Mouse (Mus musculus): ENCODE results near the gene Gm8369. TPM values are rescaled to one million over a fixed set of nuclear protein-coding genes. Genes with fewer than 3 reads are reported as not detected.

Gene Gm8369
- polyA plus RNA-seq, 1 experiment from 2014 or later: not detected

DNA sequence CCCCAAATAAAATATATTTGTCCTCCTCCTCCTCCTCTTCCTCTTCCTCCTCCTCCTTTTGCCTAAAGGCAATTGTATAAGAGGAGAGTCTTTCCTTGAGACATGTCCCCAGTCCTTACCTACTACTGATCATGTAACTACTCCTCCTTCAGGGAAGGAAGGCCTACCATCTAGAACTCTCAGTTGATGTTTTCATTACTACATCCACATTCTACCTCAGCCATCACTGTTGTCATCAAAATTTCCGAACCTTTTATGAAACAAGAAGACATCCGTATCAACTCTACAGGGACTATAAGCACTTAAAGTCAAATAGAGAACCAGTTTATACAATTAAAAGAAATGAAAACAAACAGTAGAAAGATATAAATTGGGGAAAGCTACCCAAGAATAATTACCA, 3.1 kb upstream of the Gm8369 start:
- WGBS: 96% methylated on average over 2 of the region's 2 CpGs
- no peaks in the 10 kb centered on the region for H3K27me3 ChIP-seq (replicated peaks; ENCODE audit: control insufficient read depth, insufficient read depth, low read length)
- no peak overlapping the region for H3K4me2 ChIP-seq (ENCODE audit: low read length)
- H3K9me3 ChIP-seq (ENCODE audit: control insufficient read depth, low read length): no peaks in the 10 kb centered on the region
- H3K36me3 ChIP-seq (ENCODE audit: control insufficient read depth, insufficient read depth, low read length): no peaks in the 10 kb centered on the region
- H3K4me1 ChIP-seq (ENCODE audit: control insufficient read depth, insufficient read depth, low read depth, low read length): no peaks in the 10 kb centered on the region
- H3K9ac ChIP-seq (ENCODE audit: low read depth, low read length): no peak overlapping the region
- ATAC-seq: no peak
- H3K27ac ChIP-seq (ENCODE audit: low read depth, low read length): no peak overlapping the region
- H3K4me3 ChIP-seq (ENCODE audit: low read length): no peak overlapping the region

DNA sequence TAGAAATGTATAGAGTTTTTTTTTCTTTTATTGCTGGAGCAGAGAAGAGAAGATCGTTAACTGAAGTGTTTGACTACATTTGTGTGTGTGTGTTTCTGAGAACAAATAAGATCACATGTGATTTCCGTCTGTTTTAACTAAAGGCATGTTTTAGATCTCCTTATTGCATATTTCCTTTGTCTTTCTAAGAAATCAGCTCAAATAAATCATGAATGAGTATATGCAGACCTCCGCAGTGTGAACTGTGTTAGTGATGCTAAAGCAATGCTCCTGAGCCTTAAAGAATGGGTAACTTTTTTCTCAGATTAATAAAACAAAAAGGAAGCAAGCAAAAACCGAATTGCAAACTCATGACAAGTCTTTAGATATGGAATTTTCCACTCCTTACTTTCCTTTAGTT, 1.8 kb upstream of the Gm8369 start:
- Histone ChIP-seq H3K27me3 (replicated peaks; ENCODE audit: control insufficient read depth, insufficient read depth, low read length) (no peaks in the 10 kb centered on the region), H3K4me1 (ENCODE audit: control insufficient read depth, insufficient read depth, low read depth, low read length) (no peaks in the 10 kb centered on the region), H3K36me3 (ENCODE audit: control insufficient read depth, insufficient read depth, low read length) (no peaks in the 10 kb centered on the region), H3K9me3 (ENCODE audit: control insufficient read depth, low read length) (no peaks in the 10 kb centered on the region), H3K4me3 (ENCODE audit: low read length) (no peak overlapping the region), H3K27ac (ENCODE audit: low read depth, low read length) (no peak overlapping the region), H3K4me2 (ENCODE audit: low read length) (no peak overlapping the region), H3K9ac (ENCODE audit: low read depth, low read length) (no peak overlapping the region)
- no peak for ATAC-seq
- 86% methylated on average over 4 of the region's 4 CpGs for WGBS

- Histone ChIP-seq H3K4me1 (ENCODE audit: control insufficient read depth, insufficient read depth, low read depth, low read length) (no peaks in the 10 kb centered on the region), H3K4me2 (ENCODE audit: low read length) (no peak overlapping the region), H3K9ac (ENCODE audit: low read depth, low read length) (no peak overlapping the region), H3K4me3 (ENCODE audit: low read length) (no peak overlapping the region), H3K27ac (ENCODE audit: low read depth, low read length) (no peak overlapping the region), H3K27me3 (replicated peaks; ENCODE audit: control insufficient read depth, insufficient read depth, low read length) (no peaks in the 10 kb centered on the region), H3K9me3 (ENCODE audit: control insufficient read depth, low read length) (no peaks in the 10 kb centered on the region), H3K36me3 (ENCODE audit: control insufficient read depth, insufficient read depth, low read length) (no peaks in the 10 kb centered on the region)
- WGBS: 87% methylated on average over 3 of the region's 3 CpGs
- ATAC-seq: no peak
Observed at GRCm38 (mm10) chr19:11484388-11484787, 1.4 kb upstream of the Gm8369 start.

- no peaks in the 10 kb centered on the region for H3K36me3 ChIP-seq (ENCODE audit: control insufficient read depth, insufficient read depth, low read length)
- no peaks in the 10 kb centered on the region for H3K4me1 ChIP-seq (ENCODE audit: control insufficient read depth, insufficient read depth, low read depth, low read length)
- no peak overlapping the region for H3K9ac ChIP-seq (ENCODE audit: low read depth, low read length)
- no peak overlapping the region for H3K27ac ChIP-seq (ENCODE audit: low read depth, low read length)
- no peaks in the 10 kb centered on the region for H3K9me3 ChIP-seq (ENCODE audit: control insufficient read depth, low read length)
- no peaks in the 10 kb centered on the region for H3K27me3 ChIP-seq (replicated peaks; ENCODE audit: control insufficient read depth, insufficient read depth, low read length)
- no peak overlapping the region for H3K4me3 ChIP-seq (ENCODE audit: low read length)
- 94% methylated on average over 3 of the region's 3 CpGs for WGBS
- H3K4me2 ChIP-seq (ENCODE audit: low read length): no peak overlapping the region
- ATAC-seq: no peak
Observed at GRCm38 (mm10) chr19:11485266-11485665, 472 bp upstream of the Gm8369 start.

DNA sequence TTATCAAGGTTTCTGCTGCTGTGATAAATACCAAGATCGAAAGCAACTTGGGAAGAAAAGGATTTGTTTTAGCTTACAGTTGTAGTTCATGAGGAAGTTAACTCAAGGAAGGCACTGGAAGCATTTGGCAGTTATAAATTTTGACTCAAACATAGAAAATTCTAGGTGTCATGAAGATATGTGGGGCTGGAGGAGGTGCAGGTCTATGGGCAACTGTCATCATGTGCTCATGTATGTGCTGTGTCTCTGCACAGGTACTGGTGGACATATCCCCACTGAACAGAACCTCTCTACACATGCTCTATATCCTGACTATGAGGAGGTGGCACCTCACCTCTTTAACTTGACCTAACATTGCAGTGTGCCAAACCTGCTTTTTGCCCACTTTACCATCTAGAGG, 861 bp downstream of the Gm8369 start:
- H3K27ac ChIP-seq (ENCODE audit: low read depth, low read length): no peak overlapping the region
- no peaks in the 10 kb centered on the region for H3K4me1 ChIP-seq (ENCODE audit: control insufficient read depth, insufficient read depth, low read depth, low read length)
- no peak for ATAC-seq
- WGBS: 89% methylated on average over 1 of the region's 1 CpGs
- H3K27me3 ChIP-seq (replicated peaks; ENCODE audit: control insufficient read depth, insufficient read depth, low read length): no peaks in the 10 kb centered on the region
- H3K4me2 ChIP-seq (ENCODE audit: low read length): no peak overlapping the region
- no peaks in the 10 kb centered on the region for H3K36me3 ChIP-seq (ENCODE audit: control insufficient read depth, insufficient read depth, low read length)
- no peaks in the 10 kb centered on the region for H3K9me3 ChIP-seq (ENCODE audit: control insufficient read depth, low read length)
- H3K9ac ChIP-seq (ENCODE audit: low read depth, low read length): no peak overlapping the region
- no peak overlapping the region for H3K4me3 ChIP-seq (ENCODE audit: low read length)

DNA sequence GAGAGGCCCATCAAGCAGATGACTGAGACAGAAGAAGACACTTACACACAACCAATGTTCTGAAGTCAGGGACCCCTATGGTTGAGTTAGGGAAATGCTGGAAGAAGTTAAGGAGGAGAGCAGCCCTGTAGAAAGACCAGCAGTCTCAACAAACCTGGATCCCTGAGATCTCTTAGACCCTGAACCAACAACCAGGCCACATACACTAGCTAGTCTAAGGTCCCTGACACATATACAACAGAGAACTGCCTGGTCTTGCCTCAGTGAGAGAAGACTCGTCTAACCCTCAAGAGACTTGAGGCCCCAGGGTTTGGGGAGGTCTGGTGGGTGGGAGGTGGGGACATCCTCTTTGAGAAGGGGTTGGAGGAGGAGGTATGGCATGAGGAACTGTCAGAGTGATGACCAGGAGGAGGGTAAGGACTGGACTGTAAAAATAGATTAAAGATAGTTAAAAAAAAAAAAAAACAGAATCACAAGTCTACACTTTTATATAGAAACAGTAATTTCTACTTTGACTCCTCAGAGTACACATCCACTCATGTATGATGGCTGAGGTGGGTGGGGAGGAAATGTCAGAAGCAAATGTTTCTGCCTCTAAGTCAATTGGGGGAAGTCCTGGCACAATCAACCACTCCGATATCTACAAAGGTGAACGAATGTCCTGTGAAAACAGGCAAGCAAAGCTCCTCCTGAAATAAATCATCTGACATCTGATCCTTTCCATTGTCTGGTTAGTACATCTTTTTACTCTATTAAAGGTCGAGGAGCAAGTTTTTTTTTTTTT, 5.9 kb downstream of the Gm8369 start:
- 74% methylated on average over 4 of the region's 4 CpGs for WGBS
- Histone ChIP-seq H3K27me3 (replicated peaks; ENCODE audit: control insufficient read depth, insufficient read depth, low read length) (no peaks in the 10 kb centered on the region), H3K36me3 (ENCODE audit: control insufficient read depth, insufficient read depth, low read length) (no peaks in the 10 kb centered on the region), H3K4me2 (ENCODE audit: low read length) (no peak overlapping the region), H3K9ac (ENCODE audit: low read depth, low read length) (no peak overlapping the region), H3K4me3 (ENCODE audit: low read length) (no peak overlapping the region), H3K4me1 (ENCODE audit: control insufficient read depth, insufficient read depth, low read depth, low read length) (no peaks in the 10 kb centered on the region), H3K9me3 (ENCODE audit: control insufficient read depth, low read length) (no peaks in the 10 kb centered on the region), H3K27ac (ENCODE audit: low read depth, low read length) (no peak overlapping the region)
- ATAC-seq: no peak

- Histone ChIP-seq H3K36me3 (ENCODE audit: control insufficient read depth, insufficient read depth, low read length) (no peaks in the 10 kb centered on the region), H3K9ac (ENCODE audit: low read depth, low read length) (no peak overlapping the region), H3K9me3 (ENCODE audit: control insufficient read depth, low read length) (no peaks in the 10 kb centered on the region), H3K27me3 (replicated peaks; ENCODE audit: control insufficient read depth, insufficient read depth, low read length) (no peaks in the 10 kb centered on the region), H3K4me1 (ENCODE audit: control insufficient read depth, insufficient read depth, low read depth, low read length) (no peaks in the 10 kb centered on the region), H3K4me3 (ENCODE audit: low read length) (no peak overlapping the region), H3K4me2 (ENCODE audit: low read length) (no peak overlapping the region), H3K27ac (ENCODE audit: low read depth, low read length) (no peak overlapping the region)
- 86% methylated on average over 1 of the region's 1 CpGs for WGBS
- ATAC-seq: no peak
Observed at GRCm38 (mm10) chr19:11492671-11493070, 6.9 kb downstream of the Gm8369 start.

- WGBS: 92% methylated on average over 3 of the region's 3 CpGs
- H3K9ac ChIP-seq (ENCODE audit: low read depth, low read length): no peak overlapping the region
- no peak overlapping the region for H3K27ac ChIP-seq (ENCODE audit: low read depth, low read length)
- no peak overlapping the region for H3K4me2 ChIP-seq (ENCODE audit: low read length)
- H3K9me3 ChIP-seq (ENCODE audit: control insufficient read depth, low read length): no peaks in the 10 kb centered on the region
- no peaks in the 10 kb centered on the region for H3K4me1 ChIP-seq (ENCODE audit: control insufficient read depth, insufficient read depth, low read depth, low read length)
- ATAC-seq: no peak
- H3K27me3 ChIP-seq (replicated peaks; ENCODE audit: control insufficient read depth, insufficient read depth, low read length): no peaks in the 10 kb centered on the region
- no peak overlapping the region for H3K4me3 ChIP-seq (ENCODE audit: low read length)
- no peaks in the 10 kb centered on the region for H3K36me3 ChIP-seq (ENCODE audit: control insufficient read depth, insufficient read depth, low read length)
Observed at GRCm38 (mm10) chr19:11494519-11494918, 8.8 kb downstream of the Gm8369 start.

DNA sequence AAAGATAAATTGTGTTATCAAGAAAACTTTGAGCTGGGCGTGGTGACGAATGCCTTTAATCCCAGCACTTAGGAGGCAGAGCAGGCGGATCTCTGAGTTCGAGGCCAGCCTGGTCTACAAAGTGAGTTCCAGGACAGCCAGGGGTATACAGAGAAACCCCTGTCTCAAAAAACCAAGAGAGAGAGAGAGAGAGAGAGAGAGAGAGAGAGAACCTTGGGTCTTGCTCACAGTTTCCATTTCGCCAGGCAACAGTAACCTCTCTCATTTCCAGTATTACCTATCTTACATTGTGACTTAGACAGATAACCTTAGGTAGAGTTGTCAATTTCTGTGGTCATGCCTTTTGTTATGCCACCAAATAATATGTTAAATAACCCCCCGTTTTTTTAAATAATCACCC, 10.6 kb downstream of the Gm8369 start:
- no peaks in the 10 kb centered on the region for H3K9me3 ChIP-seq (ENCODE audit: control insufficient read depth, low read length)

More for the DNA sequence above, 10.6 kb downstream of the Gm8369 start:
- ATAC-seq: no peak
- H3K27me3 ChIP-seq (replicated peaks; ENCODE audit: control insufficient read depth, insufficient read depth, low read length): no peaks in the 10 kb centered on the region
- no peak overlapping the region for H3K27ac ChIP-seq (ENCODE audit: low read depth, low read length)
- no peak overlapping the region for H3K4me2 ChIP-seq (ENCODE audit: low read length)
- WGBS: 91% methylated on average over 6 of the region's 6 CpGs
- no peak overlapping the region for H3K4me3 ChIP-seq (ENCODE audit: low read length)
- H3K9ac ChIP-seq (ENCODE audit: low read depth, low read length): no peak overlapping the region
- H3K4me1 ChIP-seq (ENCODE audit: control insufficient read depth, insufficient read depth, low read depth, low read length): no peaks in the 10 kb centered on the region
- no peaks in the 10 kb centered on the region for H3K36me3 ChIP-seq (ENCODE audit: control insufficient read depth, insufficient read depth, low read length)
